Mouse (Mus musculus) stomach, embryonic 15.5 days (tissue): ENCODE results near the gene Dpagt1. TPM values are rescaled to one million over a fixed set of nuclear protein-coding genes. Genes with fewer than 3 reads are reported as not detected.
A peak's percentile ranks its signal among the peaks of the same experiment; 100 is the strongest.

Experiments
- ATAC-seq: fragments of 200-750 bp; cut with Nextera tagmentation; 2 replicates; pipeline ENCODE4 v1.8.0; 2017; ENCODE audit warnings: low read depth, moderate number of reproducible peaks, moderate TSS enrichment; ENCODE audit not compliant: insufficient read depth, low FRiP score
- H3K27ac ChIP-seq: fragments of 300-500 bp; sonication (generic); 2 replicates; pipeline ENCODE4 v1.5.1; 2015; ENCODE audit warnings: mild to moderate bottlenecking, inconsistent platforms
- H3K27me3 ChIP-seq: fragments of 300-500 bp; sonication (generic); replicated peaks from 2 replicates; pipeline ENCODE4 v1.6.1; 2015; ENCODE audit warnings: inconsistent platforms
- H3K36me3 ChIP-seq: fragments of 300-500 bp; sonication (generic); 2 replicates; pipeline ENCODE4 v1.6.1; 2015; ENCODE audit warnings: inconsistent platforms
- H3K4me1 ChIP-seq: fragments of 300-500 bp; sonication (generic); 2 replicates; pipeline ENCODE4 v1.6.1; 2015; ENCODE audit warnings: inconsistent platforms
- H3K4me2 ChIP-seq: fragments of 300-500 bp; sonication (generic); 2 replicates; pipeline ENCODE4 v1.6.1; 2015; ENCODE audit warnings: mild to moderate bottlenecking, inconsistent platforms
- H3K4me3 ChIP-seq: fragments of 300-500 bp; sonication (generic); replicated peaks from 2 replicates; pipeline ENCODE4 v1.5.1; 2015; ENCODE audit warnings: inconsistent platforms
- H3K9ac ChIP-seq: fragments of 300-500 bp; sonication (generic); 2 replicates; pipeline ENCODE4 v1.6.1; 2015; ENCODE audit warnings: inconsistent platforms
- H3K9me3 ChIP-seq: fragments of 300-500 bp; sonication (generic); 2 replicates; pipeline ENCODE4 v1.6.1; 2016; ENCODE audit warnings: inconsistent platforms
- WGBS: fragments of 180-500 bp; shearing (Covaris S2); methylation state at CpG from one replicate; pipeline ENCODE4 v1.1.7; 2015; 5-methylcytosine and 5-hydroxymethylcytosine counted together
- polyA plus RNA-seq: library from polyadenylated mRNA; unstranded; fragments of >200 nt; fragmentation: Nextera tagmentation; extraction: Ambion mirVana; gene quantifications from 2 replicates; pipeline ENCODE4 v1.2.1, GENCODE M21; 2015

Gene Dpagt1
- polyA plus RNA-seq, 1 experiment from 2014 or later = 33.5 TPM

DNA sequence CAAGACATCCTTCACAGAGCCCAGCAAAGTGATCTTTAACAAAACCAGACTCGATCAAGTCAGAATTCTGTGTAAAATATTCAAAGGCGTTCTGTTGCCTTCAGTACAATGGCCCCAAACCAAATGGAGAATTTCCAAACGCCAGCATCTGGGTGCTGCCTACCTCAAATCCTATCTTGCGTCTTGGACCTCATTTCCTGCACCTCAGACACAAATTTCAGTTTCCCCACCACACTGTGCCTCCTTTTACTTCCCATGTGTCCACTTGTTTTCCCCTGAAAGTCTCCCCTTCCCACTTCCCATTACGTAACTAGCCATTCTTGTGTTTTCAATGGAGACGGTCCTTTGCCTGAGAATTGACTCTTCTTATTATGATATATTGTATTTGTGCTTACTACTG lies 19.3 kb upstream of the Dpagt1 start:
- WGBS = 91% methylated on average over 6 of the region's 6 CpGs
- Histone ChIP-seq H3K9ac (no peak overlapping the region), H3K9me3 (no peaks in the 10 kb centered on the region), H3K4me2 (no peak overlapping the region), H3K27ac (no peak overlapping the region), H3K4me1 (peaks cover 22% of the 10 kb centered on the region), H3K36me3 (peaks cover 7% of the 10 kb centered on the region), H3K4me3 (no peak overlapping the region), H3K27me3 (no peaks in the 10 kb centered on the region)
- ATAC-seq = no peak

DNA sequence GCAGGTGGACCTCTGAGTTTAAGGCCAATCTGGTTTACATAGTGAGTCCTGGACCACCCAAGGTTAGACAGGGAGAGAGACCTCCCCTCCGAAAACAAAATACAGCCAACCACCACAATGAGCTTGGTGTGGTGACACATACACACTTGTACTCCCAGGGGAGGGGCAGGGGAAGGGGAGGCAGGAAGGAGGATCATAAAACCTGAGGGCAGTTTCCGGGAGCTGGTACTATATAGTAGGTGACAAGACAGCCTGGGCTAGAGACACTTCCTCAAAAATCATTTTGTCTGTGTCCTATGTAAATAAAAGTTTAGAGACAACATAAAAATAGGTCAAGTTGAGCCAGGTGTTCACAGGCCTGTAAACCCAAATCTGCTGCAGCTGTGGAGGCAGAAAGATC lies 18.6 kb upstream of the Dpagt1 start:
- ATAC-seq = no peak
- peaks cover 22% of the 10 kb centered on the region for H3K4me1 ChIP-seq
- H3K9me3 ChIP-seq = no peaks in the 10 kb centered on the region
- H3K27me3 ChIP-seq = no peaks in the 10 kb centered on the region
- 73% methylated on average over 2 of the region's 2 CpGs for WGBS
- H3K9ac ChIP-seq = no peak overlapping the region
- H3K27ac ChIP-seq = no peak overlapping the region
- H3K36me3 ChIP-seq = peaks cover 2% of the 10 kb centered on the region; the same call in 1 of the 2 replicates
- H3K4me3 ChIP-seq = no peak overlapping the region
- H3K4me2 ChIP-seq = no peak overlapping the region

DNA sequence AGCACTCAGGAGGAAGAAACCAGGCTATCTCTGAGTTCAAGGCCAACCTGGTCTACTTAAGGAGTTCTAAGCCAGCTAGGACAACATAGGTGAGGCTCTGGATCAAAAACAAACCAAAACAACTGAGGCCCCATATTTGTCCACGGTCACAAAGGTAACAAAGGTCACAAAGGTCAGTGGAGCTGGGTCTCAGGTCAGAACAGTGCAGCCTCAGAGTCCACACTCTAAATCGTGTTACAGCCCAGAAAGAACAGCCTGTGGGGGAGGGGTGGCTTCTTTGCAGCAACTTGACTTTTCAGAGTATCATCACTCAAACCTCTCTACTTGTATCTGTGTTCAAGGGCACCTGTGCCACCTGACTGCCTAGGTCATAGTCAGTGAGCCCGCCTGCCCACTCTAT lies 16.1 kb upstream of the Dpagt1 start:
- Histone ChIP-seq H3K4me3 (no peak overlapping the region), H3K9me3 (no peaks in the 10 kb centered on the region), H3K27ac (no peak overlapping the region), H3K4me1 (peaks cover 13% of the 10 kb centered on the region), H3K27me3 (no peaks in the 10 kb centered on the region), H3K9ac (no peak overlapping the region), H3K36me3 (peaks cover 17% of the 10 kb centered on the region), H3K4me2 (no peak overlapping the region)
- 59% methylated on average over 3 of the region's 3 CpGs for WGBS
- no peak for ATAC-seq

DNA sequence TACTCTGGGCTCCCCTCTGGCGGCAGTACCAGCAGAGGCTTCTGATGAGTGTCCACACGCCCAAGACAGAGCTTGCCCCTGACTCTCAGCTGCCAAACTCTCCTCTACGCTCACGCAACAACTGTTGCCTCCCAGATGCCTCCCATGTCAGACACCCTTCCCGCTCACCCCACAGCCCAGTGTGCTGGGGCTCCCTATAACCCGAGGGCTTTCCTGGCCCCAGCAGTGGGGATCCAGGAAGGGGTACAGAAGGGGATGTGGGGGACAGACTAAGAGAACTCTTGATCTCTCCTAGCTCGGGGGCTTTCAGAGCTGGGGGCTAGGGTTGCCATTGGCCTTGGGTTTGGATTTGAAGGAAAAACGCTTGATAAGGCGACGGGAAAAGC lies 15.1 kb upstream of the Dpagt1 start:
- Histone ChIP-seq H3K9ac (no peak overlapping the region), H3K9me3 (no peaks in the 10 kb centered on the region), H3K4me2 (peak overlapping the region; percentile 39), H3K27ac (peak overlapping the region; percentile 55), H3K36me3 (peaks cover 23% of the 10 kb centered on the region), H3K27me3 (no peaks in the 10 kb centered on the region), H3K4me1 (peaks cover 13% of the 10 kb centered on the region), H3K4me3 (peak overlapping the region; percentile 25; the same call in 1 of the 2 replicates)
- no peak for ATAC-seq
- 36% methylated on average over 10 of the region's 10 CpGs for WGBS

DNA sequence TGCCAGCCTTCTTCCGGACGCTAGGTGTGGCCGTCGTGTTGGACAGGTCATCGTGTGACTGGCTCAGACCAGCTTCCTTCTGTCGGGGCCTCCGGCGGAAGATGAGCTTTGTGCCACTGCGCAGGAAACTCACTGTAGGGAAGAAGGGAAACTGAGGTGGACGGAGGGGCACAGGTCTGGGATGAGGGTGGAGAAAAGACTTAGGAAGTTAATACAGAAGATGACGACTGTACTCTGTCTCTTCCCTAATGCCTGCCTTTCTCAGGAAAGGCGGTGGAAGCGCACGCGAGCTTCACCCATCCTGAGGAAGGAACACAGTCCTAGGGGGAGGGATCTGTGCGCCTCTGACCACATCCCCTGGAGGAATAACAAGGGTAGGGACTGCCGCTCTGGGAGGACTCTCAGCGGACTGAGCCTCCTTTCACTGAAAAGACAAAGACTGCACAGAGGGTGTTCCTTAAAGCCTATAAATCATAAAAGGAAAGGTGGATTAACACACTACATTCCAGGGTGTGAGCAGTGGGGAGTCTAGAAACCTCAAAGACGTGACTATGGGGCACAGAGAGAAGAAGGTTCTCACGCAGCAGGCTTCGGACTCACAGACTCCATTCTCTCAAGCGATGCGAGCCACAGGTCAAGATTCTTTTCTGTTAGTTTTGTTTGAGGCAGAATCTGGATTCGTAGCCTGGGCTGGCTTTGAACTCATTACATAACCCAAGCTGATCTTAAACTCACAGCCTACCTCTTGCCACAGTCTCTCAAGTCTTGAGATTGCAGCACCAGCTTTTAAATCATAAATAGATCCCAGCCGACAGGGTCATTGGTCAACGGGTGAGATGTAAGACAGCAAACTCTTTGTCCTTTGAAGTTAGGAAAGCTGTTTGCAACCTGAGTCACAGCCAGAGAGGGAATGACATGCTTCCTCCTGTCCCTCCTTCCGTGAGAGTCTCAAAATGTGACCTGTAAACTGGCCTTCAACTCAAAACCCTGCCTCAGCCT lies 14.4 kb upstream of the Dpagt1 start:
- H3K4me3 ChIP-seq = peak overlapping the region; percentile 25; the same call in 1 of the 2 replicates
- peaks cover 26% of the 10 kb centered on the region for H3K36me3 ChIP-seq
- 13% methylated on average over 27 of the region's 27 CpGs for WGBS
- no peak overlapping the region for H3K9ac ChIP-seq
- no peaks in the 10 kb centered on the region for H3K9me3 ChIP-seq
- H3K4me1 ChIP-seq = peaks cover 13% of the 10 kb centered on the region
- peak; percentile 59 for ATAC-seq
- H3K4me2 ChIP-seq = peak overlapping the region; percentile 39
- peak overlapping the region; percentile 55 for H3K27ac ChIP-seq
- H3K27me3 ChIP-seq = no peaks in the 10 kb centered on the region

DNA sequence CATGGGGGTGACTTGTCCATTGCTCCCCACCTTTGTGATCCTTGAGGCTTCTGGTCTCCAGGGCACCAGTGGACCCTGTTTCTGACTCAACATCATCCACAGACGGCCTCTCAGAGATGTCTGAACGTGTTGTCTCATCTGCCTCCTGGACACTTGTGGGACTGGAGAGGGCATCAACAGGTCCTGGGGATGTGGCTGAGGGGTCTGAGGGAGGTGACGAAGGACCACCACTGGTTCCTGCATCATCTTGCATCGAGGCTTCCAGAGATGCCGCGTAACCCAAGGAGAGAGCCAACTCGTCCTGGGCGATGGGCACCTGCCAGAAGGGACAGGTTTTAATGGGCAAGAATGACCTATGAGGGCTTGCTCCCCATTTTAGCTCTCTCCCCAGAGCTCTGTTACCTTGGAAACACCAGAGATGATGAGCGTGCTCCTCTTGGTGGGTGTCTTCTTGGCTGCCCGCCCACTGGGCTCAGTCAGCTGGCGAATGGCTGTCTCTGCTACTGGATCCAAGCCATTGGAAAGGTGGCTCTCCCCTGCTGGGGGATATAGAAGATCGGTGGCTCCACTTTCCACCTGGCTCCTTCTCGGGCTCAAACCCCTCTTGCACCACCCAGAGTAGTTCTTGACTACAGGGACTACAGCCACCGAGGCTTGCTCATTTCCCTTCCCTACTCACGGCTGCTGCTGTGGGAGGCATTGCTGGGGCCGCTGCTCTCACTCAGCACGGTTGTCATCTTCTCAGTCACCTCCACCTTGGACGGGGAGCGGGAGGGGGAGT lies 12.2 kb upstream of the Dpagt1 start:
- Histone ChIP-seq H3K9ac (no peak overlapping the region), H3K9me3 (no peaks in the 10 kb centered on the region), H3K4me1 (peaks cover 27% of the 10 kb centered on the region), H3K27me3 (no peaks in the 10 kb centered on the region), H3K4me3 (no peak overlapping the region), H3K36me3 (peaks cover 26% of the 10 kb centered on the region), H3K4me2 (no peak overlapping the region), H3K27ac (no peak overlapping the region)
- ATAC-seq = no peak
- 80% methylated on average over 19 of the region's 19 CpGs for WGBS

DNA sequence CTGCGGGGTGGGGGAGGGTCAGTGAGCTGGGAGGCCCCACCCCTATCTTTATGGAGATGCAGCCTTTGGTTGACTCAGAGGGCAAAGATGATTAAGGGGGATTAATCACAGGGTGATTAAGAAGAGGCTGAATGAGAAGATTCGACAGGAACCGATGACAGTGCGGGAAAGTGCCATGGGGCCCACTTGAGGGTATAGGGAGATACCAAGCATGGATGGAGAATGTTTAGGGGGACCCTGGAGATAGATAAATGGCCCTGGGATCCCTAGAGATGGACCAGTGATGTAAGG lies 11.6 kb upstream of the Dpagt1 start:
- H3K9ac ChIP-seq = no peak overlapping the region
- H3K27ac ChIP-seq = no peak overlapping the region
- no peaks in the 10 kb centered on the region for H3K9me3 ChIP-seq
- no peak overlapping the region for H3K4me3 ChIP-seq
- 84% methylated on average over 4 of the region's 4 CpGs for WGBS
- H3K36me3 ChIP-seq = peaks cover 26% of the 10 kb centered on the region
- H3K27me3 ChIP-seq = no peaks in the 10 kb centered on the region
- H3K4me1 ChIP-seq = peaks cover 32% of the 10 kb centered on the region
- ATAC-seq = no peak
- no peak overlapping the region for H3K4me2 ChIP-seq

DNA sequence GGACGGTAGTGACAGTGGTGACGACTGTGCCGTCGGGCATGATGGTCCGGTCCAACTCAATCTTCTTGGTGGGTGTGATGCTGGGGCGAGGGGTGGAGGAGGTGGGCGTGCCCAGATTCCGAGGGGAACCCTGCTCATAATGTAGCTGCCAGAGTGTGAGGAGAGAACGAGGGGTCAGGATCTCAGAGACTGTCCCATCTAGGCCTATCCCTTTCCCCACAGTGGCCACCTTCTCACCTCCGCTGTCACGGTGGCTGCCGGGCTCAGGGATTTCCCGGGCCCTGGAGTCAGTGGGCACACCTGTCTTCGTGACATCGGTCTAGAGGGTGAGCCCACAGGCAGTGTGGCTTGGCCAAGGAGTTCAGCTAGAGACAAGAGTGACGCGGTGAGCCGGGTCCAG lies 10.9 kb upstream of the Dpagt1 start:
- Histone ChIP-seq H3K9me3 (no peaks in the 10 kb centered on the region), H3K4me2 (no peak overlapping the region), H3K4me1 (peaks cover 36% of the 10 kb centered on the region), H3K4me3 (no peak overlapping the region), H3K36me3 (peaks cover 26% of the 10 kb centered on the region), H3K9ac (no peak overlapping the region), H3K27ac (no peak overlapping the region), H3K27me3 (no peaks in the 10 kb centered on the region)
- ATAC-seq = no peak
- WGBS = 90% methylated on average over 18 of the region's 18 CpGs

DNA sequence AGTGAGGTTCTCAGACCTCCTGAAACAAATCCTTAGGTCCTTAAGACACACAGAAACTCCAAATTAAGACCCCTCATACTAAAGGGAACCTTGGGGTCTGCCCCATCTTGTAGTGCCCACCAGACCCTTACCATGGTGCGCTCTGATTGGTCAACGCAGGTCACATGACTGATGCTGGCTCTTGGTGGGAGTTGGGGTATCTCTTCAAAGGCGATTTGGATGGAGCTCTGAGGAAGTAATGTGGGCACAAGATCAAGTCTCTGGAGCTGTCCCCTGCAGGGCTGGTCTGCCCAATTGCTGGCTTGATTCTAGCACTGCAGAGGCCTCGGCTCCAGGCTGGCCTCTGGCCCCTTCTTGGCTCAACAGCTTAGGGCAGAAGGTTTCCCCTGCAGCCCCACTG lies 8.4 kb upstream of the Dpagt1 start:
- peaks cover 26% of the 10 kb centered on the region for H3K36me3 ChIP-seq
- no peak overlapping the region for H3K4me3 ChIP-seq
- 65% methylated on average over 4 of the region's 4 CpGs for WGBS
- no peaks in the 10 kb centered on the region for H3K27me3 ChIP-seq
- H3K27ac ChIP-seq = no peak overlapping the region
- no peak overlapping the region for H3K9ac ChIP-seq
- no peak for ATAC-seq
- H3K4me2 ChIP-seq = no peak overlapping the region
- H3K9me3 ChIP-seq = no peaks in the 10 kb centered on the region
- H3K4me1 ChIP-seq = peaks cover 30% of the 10 kb centered on the region

DNA sequence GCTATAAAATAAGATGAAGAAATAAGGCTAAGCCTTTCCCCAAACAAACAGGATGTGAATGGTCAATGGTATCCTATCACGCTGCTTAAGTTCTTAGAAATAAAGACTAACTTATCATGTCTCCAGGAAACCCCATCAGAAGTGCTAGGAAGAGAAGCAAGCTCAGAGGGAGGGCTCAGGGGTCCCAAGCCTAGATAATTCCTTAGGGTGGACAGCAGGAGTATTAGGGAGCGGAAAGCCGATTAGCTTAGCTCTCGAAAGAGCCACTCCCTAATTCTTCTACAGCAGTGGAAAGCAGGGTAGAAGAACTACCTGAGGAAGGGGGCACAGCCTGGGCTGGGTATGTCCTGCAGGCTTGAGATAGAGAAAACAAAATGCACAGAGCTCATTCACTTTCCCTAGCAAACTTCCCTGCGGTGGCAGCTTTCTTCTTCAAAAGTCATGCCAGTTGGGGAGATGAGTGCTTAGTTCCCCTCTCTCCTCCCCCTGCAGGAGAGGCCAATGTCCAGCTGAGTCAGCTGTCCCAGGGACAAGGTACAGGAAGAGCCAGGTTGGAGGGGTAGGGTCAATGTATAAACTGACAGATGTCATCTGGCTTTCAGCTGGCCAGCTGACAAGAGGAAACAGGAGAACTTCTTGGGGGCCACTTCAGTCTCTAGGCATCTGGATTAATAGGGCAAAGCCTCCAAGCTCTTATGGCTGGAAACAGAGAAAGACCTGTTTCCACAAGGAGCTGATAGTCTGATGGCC lies 7.6 kb upstream of the Dpagt1 start:
- Histone ChIP-seq H3K27ac (0 out of 2 replicates have a peak overlapping the region, but pooled peaks have one; percentile 3), H3K36me3 (peaks cover 18% of the 10 kb centered on the region), H3K4me1 (peaks cover 30% of the 10 kb centered on the region), H3K9ac (no peak overlapping the region), H3K9me3 (no peaks in the 10 kb centered on the region), H3K4me2 (peak overlapping the region; percentile 88), H3K27me3 (no peaks in the 10 kb centered on the region), H3K4me3 (peak overlapping the region; percentile 98)
- 54% methylated on average over 5 of the region's 5 CpGs for WGBS
- ATAC-seq = no peak

DNA sequence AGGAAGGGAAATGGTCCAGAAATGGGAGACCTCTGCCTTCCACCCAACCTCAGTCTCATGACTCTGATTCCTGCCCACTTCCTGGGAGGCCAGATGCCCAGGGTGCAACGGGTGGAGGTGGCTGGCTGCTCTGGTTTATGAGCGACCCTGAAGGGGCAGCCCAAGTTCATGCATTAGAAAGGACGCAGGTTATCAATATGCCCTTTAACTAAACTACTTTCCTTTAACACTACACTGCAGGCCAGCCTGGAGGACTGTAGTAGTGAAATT lies 7.1 kb upstream of the Dpagt1 start:
- Histone ChIP-seq H3K4me1 (peaks cover 30% of the 10 kb centered on the region), H3K27ac (0 out of 2 replicates have a peak overlapping the region, but pooled peaks have one; percentile 3), H3K36me3 (peaks cover 14% of the 10 kb centered on the region), H3K9ac (no peak overlapping the region), H3K27me3 (no peaks in the 10 kb centered on the region), H3K4me3 (peak overlapping the region; percentile 98), H3K4me2 (peak overlapping the region; percentile 88), H3K9me3 (no peaks in the 10 kb centered on the region)
- ATAC-seq = no peak
- WGBS = 27% methylated on average over 3 of the region's 3 CpGs
